In genomic region chr2:175141118-175141992, GRCm38 (mm10) we compare ENCODE assay signal across 8 mouse cellular contexts. TPM values are rescaled to one million over a fixed set of nuclear protein-coding genes. Genes with fewer than 3 reads are reported as not detected.
DNase-seq lines count a peak whose midpoint lies in the region; ATAC-seq lines count a peak whose summit lies in the region.
"Not testable (repeated sequence)": the region's sequence is repeated elsewhere in the genome, so short reads cannot be mapped to it uniquely, and the experiment has no call there.

No protein-coding gene starts in this region.

- H3K27ac ChIP-seq in embryonic facial prominence, embryonic 10.5 days (replicated peaks) = peak overlapping the region; percentile 35; the same call in 1 of the 2 replicates
- 0 out of 2 replicates have a peak overlapping the region, but pooled peaks have one; percentile 20 for H3K27ac ChIP-seq in hindbrain, embryonic 15.5 days (replicated peaks)
- H3K27ac ChIP-seq in lung, embryonic 15.5 days; neural tube, embryonic 14.5 days (ENCODE audit: low read depth, low read length): not testable (repeated sequence)

- not testable (repeated sequence) for H3K4me1 ChIP-seq in embryonic facial prominence, embryonic 10.5 days; hindbrain, embryonic 15.5 days (replicated peaks); lung, embryonic 15.5 days; neural tube, embryonic 14.5 days (ENCODE audit: control insufficient read depth, insufficient read depth, low read length)

- peak; percentile 61 for ATAC-seq in granulocyte monocyte progenitor cell, adult 5-6 weeks (replicated peaks; ENCODE audit: poor library complexity, severe bottlenecking)
- not testable (repeated sequence) for ATAC-seq in hindbrain, embryonic 15.5 days (ENCODE audit: low FRiP score, low read depth); lung, embryonic 15.5 days (ENCODE audit: borderline replicate concordance, extremely low read depth, low FRiP score, low TSS enrichment); neural tube, embryonic 14.5 days (ENCODE audit: low read depth)

- H3K9ac ChIP-seq in hindbrain, embryonic 15.5 days = peak overlapping the region; percentile 43; the same call in 1 of the 2 replicates
- peak overlapping the region; percentile 42 for H3K9ac ChIP-seq in lung, embryonic 15.5 days
- H3K9ac ChIP-seq in neural tube, embryonic 14.5 days (replicated peaks; ENCODE audit: low read depth, low read length) = not testable (repeated sequence)

- peak overlapping the region; percentile 57 for H3K4me3 ChIP-seq in embryonic facial prominence, embryonic 10.5 days
- peak overlapping the region; percentile 49 for H3K4me3 ChIP-seq in hindbrain, embryonic 15.5 days
- H3K4me3 ChIP-seq in lung, embryonic 15.5 days = peak overlapping the region; percentile 51
- H3K4me3 ChIP-seq in neural tube, embryonic 14.5 days (ENCODE audit: low read depth, low read length) = peak overlapping the region; percentile 32

- WGBS in embryonic facial prominence, embryonic 10.5 days = 5% methylated on average over 25 of the region's 25 CpGs
- WGBS in hindbrain, embryonic 15.5 days = 4% methylated on average over 24 of the region's 25 CpGs
- 2% methylated on average over 25 of the region's 25 CpGs for WGBS in lung, embryonic 15.5 days
- 9% methylated on average over 22 of the region's 25 CpGs for WGBS in neural tube, embryonic 14.5 days

- DNase-seq in adrenal gland, postnatal 25 days = peak; percentile 30
- DNase-seq in embryonic facial prominence, embryonic 10.5 days (ENCODE audit: low spot score) = peak; percentile 19
- peak; percentile 5 to 24 for DNase-seq in layer of hippocampus, postnatal 25 days (ENCODE audit: extremely low spot score in 1 of 2, low spot score in 1 of 2)
- peak; percentile 25 for DNase-seq in thymus, postnatal 4 days

- H3K36me3 ChIP-seq in embryonic facial prominence, embryonic 10.5 days (replicated peaks); hindbrain, embryonic 15.5 days; lung, embryonic 15.5 days; neural tube, embryonic 14.5 days (ENCODE audit: control insufficient read depth, insufficient read depth, low read length): not testable (repeated sequence)

- H3K9me3 ChIP-seq in embryonic facial prominence, embryonic 10.5 days; hindbrain, embryonic 15.5 days; lung, embryonic 15.5 days; neural tube, embryonic 14.5 days (ENCODE audit: control insufficient read depth, low read length): not testable (repeated sequence)

- peak overlapping the region; percentile 49 for H3K4me2 ChIP-seq in hindbrain, embryonic 15.5 days
- H3K4me2 ChIP-seq in lung, embryonic 15.5 days = peak overlapping the region; percentile 40
- peak overlapping the region; percentile 16; the same call in 1 of the 2 replicates for H3K4me2 ChIP-seq in neural tube, embryonic 14.5 days (ENCODE audit: low read depth, low read length)

- not testable (repeated sequence) for H3K27me3 ChIP-seq in embryonic facial prominence, embryonic 10.5 days (replicated peaks; ENCODE audit: low read depth, poor library complexity, severe bottlenecking); hindbrain, embryonic 15.5 days; lung, embryonic 15.5 days; neural tube, embryonic 14.5 days (ENCODE audit: control insufficient read depth, insufficient read depth, low read length)

RNA-seq across cellular contexts. Expression of gene Gm14399, which starts 0.5 kb away (rescaled TPM):
- total RNA-seq in adrenal gland, postnatal 25 days (2021) = 22.9 and 26.4 TPM in 2 replicates
- polyA plus RNA-seq in embryonic facial prominence, embryonic 10.5 days (2016; fragmentation: Nextera tagmentation; extraction: Ambion mirVana) = 7.0 and 7.1 TPM in 2 replicates
- total RNA-seq in granulocyte monocyte progenitor cell, adult 5-6 weeks (2014; fragmentation: Nextera tagmentation) = 4.1 and 17.1 TPM in 2 replicates
- total RNA-seq in granulocyte monocyte progenitor cell, adult 5-6 weeks (2017) = 15.5 and 60.9 TPM in 2 replicates
- 5.5 and 6.8 TPM in 2 replicates for polyA plus RNA-seq in hindbrain, embryonic 15.5 days (2015; fragmentation: Nextera tagmentation; extraction: Ambion mirVana)
- total RNA-seq in layer of hippocampus, postnatal 25 days (2021) = 10 to 100 TPM; 17.2 to 24.2 TPM
- polyA plus RNA-seq in lung, embryonic 15.5 days (2015; fragmentation: Nextera tagmentation; extraction: Ambion mirVana) = 8.0 and 8.6 TPM in 2 replicates
- 5.9 and 6.8 TPM in 2 replicates for polyA plus RNA-seq in neural tube, embryonic 14.5 days (2014; fragmentation: Nextera tagmentation; extraction: Ambion mirVana)

RNA-seq across cellular contexts. Expression of gene Gm14443, which starts 34.3 kb away (rescaled TPM):
- 3.1 and 3.2 TPM in 2 replicates for total RNA-seq in adrenal gland, postnatal 25 days (2021)
- polyA plus RNA-seq in embryonic facial prominence, embryonic 10.5 days (2016; fragmentation: Nextera tagmentation; extraction: Ambion mirVana) = 0.67 and 0.84 TPM in 2 replicates
- total RNA-seq in granulocyte monocyte progenitor cell, adult 5-6 weeks (2014; fragmentation: Nextera tagmentation) = 0.06 TPM in 1 of 2 replicates, not detected in the other
- 0.22 and 0.31 TPM in 2 replicates for total RNA-seq in granulocyte monocyte progenitor cell, adult 5-6 weeks (2017)
- polyA plus RNA-seq in hindbrain, embryonic 15.5 days (2015; fragmentation: Nextera tagmentation; extraction: Ambion mirVana) = 1.2 and 1.4 TPM in 2 replicates
- 1 to 10 TPM; 4.4 to 6.9 TPM for total RNA-seq in layer of hippocampus, postnatal 25 days (2021)
- polyA plus RNA-seq in lung, embryonic 15.5 days (2015; fragmentation: Nextera tagmentation; extraction: Ambion mirVana) = 0.77 and 0.90 TPM in 2 replicates
- 1.5 and 2.1 TPM in 2 replicates for polyA plus RNA-seq in neural tube, embryonic 14.5 days (2014; fragmentation: Nextera tagmentation; extraction: Ambion mirVana)
